Mouse (Mus musculus) layer of hippocampus, adult 8-10 months (tissue): ENCODE results near the gene Rab8a. TPM values are rescaled to one million over a fixed set of nuclear protein-coding genes. Genes with fewer than 3 reads are reported as not detected.

Experiments
- DNase-seq, 2 experiments: peaks; one replicate each; pipeline ENCODE4 v3.0.0; 2022; ENCODE audit warnings: low spot score in 2 of 2
- total RNA-seq, 4 experiments: library from RNA; stranded (reverse); gene quantifications; 2 replicates each; pipeline ENCODE4 v1.2.4; 2022

Rab8a gene
- total RNA-seq, 4 experiments from 2014 or later: 32.2 to 40.7 (median 37.0) TPM

GRCm38 (mm10) chr8:72146056-72146455 lies 14.9 kb upstream of the Rab8a start:
- DNase-seq: no peak

GRCm38 (mm10) chr8:72146556-72146955 lies 14.4 kb upstream of the Rab8a start:
- no peak for DNase-seq

GRCm38 (mm10) chr8:72147266-72147665 lies 13.7 kb upstream of the Rab8a start:
- DNase-seq: no peak

GRCm38 (mm10) chr8:72149056-72149455 lies 11.9 kb upstream of the Rab8a start:
- no peak for DNase-seq

GRCm38 (mm10) chr8:72151418-72152078 lies 9.5 kb upstream of the Rab8a start:
- no peak for DNase-seq

GRCm38 (mm10) chr8:72153382-72153781 lies 7.6 kb upstream of the Rab8a start:
- no peak for DNase-seq

GRCm38 (mm10) chr8:72158096-72158495 lies 2.9 kb upstream of the Rab8a start:
- DNase-seq: no peak

GRCm38 (mm10) chr8:72158726-72159125 lies 2.3 kb upstream of the Rab8a start:
- no peak for DNase-seq

GRCm38 (mm10) chr8:72160007-72160406 lies 993 bp upstream of the Rab8a start:
- no peak for DNase-seq

GRCm38 (mm10) chr8:72162821-72163220 lies 1.8 kb downstream of the Rab8a start:
- DNase-seq: no peak

- no peak for DNase-seq
Measured at GRCm38 (mm10) chr8:72169098-72169668, 8.2 kb downstream of the Rab8a start.

GRCm38 (mm10) chr8:72169681-72170249 lies 8.8 kb downstream of the Rab8a start:
- no peak for DNase-seq

- DNase-seq: peak; percentile 42 to 75
Measured at GRCm38 (mm10) chr8:72177346-72177925, 16.4 kb downstream of the Rab8a start.

- peak; percentile 23 to 50 for DNase-seq
Measured at GRCm38 (mm10) chr8:72183554-72184202, 22.7 kb downstream of the Rab8a start.

- DNase-seq: no peak
Measured at GRCm38 (mm10) chr8:72187793-72188331, 26.9 kb downstream of the Rab8a start.

- no peak for DNase-seq
Measured at GRCm38 (mm10) chr8:72189417-72190214, 28.6 kb downstream of the Rab8a start, which contains the start of gene Hsh2d. Hsh2d (plus strand) TSS chr8:72189638.

- no peak for DNase-seq
Measured at GRCm38 (mm10) chr8:72190215-72190539, 29.2 kb downstream of the Rab8a start.

- DNase-seq: no peak
Measured at GRCm38 (mm10) chr8:72192065-72192464, 31.1 kb downstream of the Rab8a start.

- DNase-seq: no peak
Measured at GRCm38 (mm10) chr8:72197997-72198396, 37.0 kb downstream of the Rab8a start.

- DNase-seq: no peak
Measured at GRCm38 (mm10) chr8:72208582-72208981, 47.6 kb downstream of the Rab8a start.

- no peak for DNase-seq
Measured at GRCm38 (mm10) chr8:72210222-72210621, 49.2 kb downstream of the Rab8a start.
